Mouse (Mus musculus): ENCODE measurements around the gene Gm9573. TPM values are rescaled to one million over a fixed set of nuclear protein-coding genes. Genes with fewer than 3 reads are reported as not detected.

Gene Gm9573
- polyA plus RNA-seq, 1 experiment from 2014 or later: not detected

Other genes starting within 250 kb of the Gm9573 start
- 0.65 and 0.97 TPM in 2 replicates for gene H2-Q4, start 247.0 kb downstream of the Gm9573 start, polyA plus RNA-seq (2015; fragmentation: Nextera tagmentation; extraction: Ambion mirVana)
- gene H2-Q6, start 201.8 kb downstream of the Gm9573 start, polyA plus RNA-seq (2015; fragmentation: Nextera tagmentation; extraction: Ambion mirVana): 1.1 and 1.3 TPM in 2 replicates
- gene H2-Q7, start 187.5 kb downstream of the Gm9573 start, polyA plus RNA-seq (2015; fragmentation: Nextera tagmentation; extraction: Ambion mirVana): 3.8 and 4.6 TPM in 2 replicates
- 0.30 and 0.31 TPM in 2 replicates for gene H2-Q10, start 156.5 kb downstream of the Gm9573 start, polyA plus RNA-seq (2015; fragmentation: Nextera tagmentation; extraction: Ambion mirVana)
- gene Pou5f1, start 120.6 kb downstream of the Gm9573 start, polyA plus RNA-seq (2015; fragmentation: Nextera tagmentation; extraction: Ambion mirVana): 0.37 TPM in 1 of 2 replicates, not detected in the other
- 8.5 and 9.4 TPM in 2 replicates for gene Tcf19, start 109.8 kb downstream of the Gm9573 start, polyA plus RNA-seq (2015; fragmentation: Nextera tagmentation; extraction: Ambion mirVana)
- gene Cchcr1, start 109.5 kb downstream of the Gm9573 start, polyA plus RNA-seq (2015; fragmentation: Nextera tagmentation; extraction: Ambion mirVana): 3.7 and 4.0 TPM in 2 replicates
- 0.60 and 0.68 TPM in 2 replicates for gene Psors1c2, start 93.4 kb downstream of the Gm9573 start, polyA plus RNA-seq (2015; fragmentation: Nextera tagmentation; extraction: Ambion mirVana)
- gene Cdsn, start 74.5 kb downstream of the Gm9573 start, polyA plus RNA-seq (2015; fragmentation: Nextera tagmentation; extraction: Ambion mirVana): 0.07 and 0.09 TPM in 2 replicates
- not detected in 2 replicates for gene 2300002M23Rik, start 59.2 kb downstream of the Gm9573 start, polyA plus RNA-seq (2015; fragmentation: Nextera tagmentation; extraction: Ambion mirVana)
- gene Sfta2, start 25.1 kb downstream of the Gm9573 start, polyA plus RNA-seq (2015; fragmentation: Nextera tagmentation; extraction: Ambion mirVana): not detected in 2 replicates
- gene Mucl3, start 17.1 kb upstream of the Gm9573 start, polyA plus RNA-seq (2015; fragmentation: Nextera tagmentation; extraction: Ambion mirVana): 0.07 and 0.14 TPM in 2 replicates
- gene Vars2, start 41.0 kb upstream of the Gm9573 start, polyA plus RNA-seq (2015; fragmentation: Nextera tagmentation; extraction: Ambion mirVana): 15.1 and 15.3 TPM in 2 replicates
- 26.5 and 27.3 TPM in 2 replicates for gene Gtf2h4, start 47.1 kb upstream of the Gm9573 start, polyA plus RNA-seq (2015; fragmentation: Nextera tagmentation; extraction: Ambion mirVana)
- 87.8 and 103 TPM in 2 replicates for gene Ddr1, start 78.0 kb upstream of the Gm9573 start, polyA plus RNA-seq (2015; fragmentation: Nextera tagmentation; extraction: Ambion mirVana)
- gene Ier3, start 195.0 kb upstream of the Gm9573 start, polyA plus RNA-seq (2015; fragmentation: Nextera tagmentation; extraction: Ambion mirVana): 8.9 and 10.5 TPM in 2 replicates
- gene Flot1, start 196.6 kb upstream of the Gm9573 start, polyA plus RNA-seq (2015; fragmentation: Nextera tagmentation; extraction: Ambion mirVana): 102 and 104 TPM in 2 replicates
- 1,852 and 1,913 TPM in 2 replicates for gene Tubb5, start 211.7 kb upstream of the Gm9573 start, polyA plus RNA-seq (2015; fragmentation: Nextera tagmentation; extraction: Ambion mirVana)
- 8.6 and 10.3 TPM in 2 replicates for gene Mdc1, start 214.9 kb upstream of the Gm9573 start, polyA plus RNA-seq (2015; fragmentation: Nextera tagmentation; extraction: Ambion mirVana)
- gene Nrm, start 234.7 kb upstream of the Gm9573 start, polyA plus RNA-seq (2015; fragmentation: Nextera tagmentation; extraction: Ambion mirVana): 13.5 and 14.6 TPM in 2 replicates
- 18.4 and 18.8 TPM in 2 replicates for gene Ppp1r18, start 239.0 kb upstream of the Gm9573 start, polyA plus RNA-seq (2015; fragmentation: Nextera tagmentation; extraction: Ambion mirVana)